Mouse (Mus musculus): Measurements from ENCODE around the gene Tmcc3. TPM values are rescaled to one million over a fixed set of nuclear protein-coding genes. Genes with fewer than 3 reads are reported as not detected.
"Not testable (repeated sequence)": the region's sequence is repeated elsewhere in the genome, so short reads cannot be mapped to it uniquely, and the experiment has no call there.

The Tmcc3 gene
- polyA plus RNA-seq, 1 experiment: 26.0 TPM

DNA sequence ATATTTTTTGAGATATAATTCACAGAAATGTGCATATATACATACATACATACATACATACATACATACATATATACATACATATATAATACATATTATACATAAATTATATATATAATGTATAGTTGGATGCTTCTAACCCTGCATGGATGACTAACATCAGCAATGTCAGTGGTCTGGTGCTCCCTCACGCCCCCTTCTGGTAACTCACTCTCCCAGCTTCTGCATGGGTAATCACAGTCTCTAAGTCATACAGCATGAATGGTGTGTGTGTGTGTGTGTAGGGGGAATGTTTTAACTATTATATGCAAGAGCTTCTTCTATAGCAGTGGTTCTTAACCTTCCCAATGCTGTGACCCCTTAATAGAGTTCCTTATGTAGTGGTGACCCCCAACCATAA is 250.4 kb downstream of the Tmcc3 start:
- no peak for DNase-seq (ENCODE audit: low read depth, low spot score)
- 29% methylated on average over 1 of the region's 1 CpGs for WGBS

DNA sequence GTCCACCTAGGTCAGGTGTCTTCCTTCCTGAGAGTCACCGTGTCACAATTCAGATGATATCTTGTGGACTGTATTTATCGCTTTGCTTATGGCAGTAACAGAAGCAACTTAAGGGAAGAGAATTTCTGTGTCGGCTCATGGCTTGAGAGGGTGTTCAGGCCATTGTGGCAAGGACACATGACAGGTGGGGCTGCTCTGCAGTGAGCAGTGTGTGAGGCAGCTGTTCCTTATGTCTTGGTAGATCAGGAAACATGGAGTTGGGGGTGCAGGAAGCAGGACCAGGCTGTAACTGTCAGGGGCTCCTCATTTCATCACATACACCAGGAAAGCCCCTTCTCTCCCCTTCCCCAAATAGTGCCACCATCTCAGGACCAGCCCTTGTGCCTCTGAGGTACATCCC is 251.2 kb downstream of the Tmcc3 start:
- 89% methylated on average over 3 of the region's 3 CpGs for WGBS
- DNase-seq (ENCODE audit: low read depth, low spot score): no peak

DNA sequence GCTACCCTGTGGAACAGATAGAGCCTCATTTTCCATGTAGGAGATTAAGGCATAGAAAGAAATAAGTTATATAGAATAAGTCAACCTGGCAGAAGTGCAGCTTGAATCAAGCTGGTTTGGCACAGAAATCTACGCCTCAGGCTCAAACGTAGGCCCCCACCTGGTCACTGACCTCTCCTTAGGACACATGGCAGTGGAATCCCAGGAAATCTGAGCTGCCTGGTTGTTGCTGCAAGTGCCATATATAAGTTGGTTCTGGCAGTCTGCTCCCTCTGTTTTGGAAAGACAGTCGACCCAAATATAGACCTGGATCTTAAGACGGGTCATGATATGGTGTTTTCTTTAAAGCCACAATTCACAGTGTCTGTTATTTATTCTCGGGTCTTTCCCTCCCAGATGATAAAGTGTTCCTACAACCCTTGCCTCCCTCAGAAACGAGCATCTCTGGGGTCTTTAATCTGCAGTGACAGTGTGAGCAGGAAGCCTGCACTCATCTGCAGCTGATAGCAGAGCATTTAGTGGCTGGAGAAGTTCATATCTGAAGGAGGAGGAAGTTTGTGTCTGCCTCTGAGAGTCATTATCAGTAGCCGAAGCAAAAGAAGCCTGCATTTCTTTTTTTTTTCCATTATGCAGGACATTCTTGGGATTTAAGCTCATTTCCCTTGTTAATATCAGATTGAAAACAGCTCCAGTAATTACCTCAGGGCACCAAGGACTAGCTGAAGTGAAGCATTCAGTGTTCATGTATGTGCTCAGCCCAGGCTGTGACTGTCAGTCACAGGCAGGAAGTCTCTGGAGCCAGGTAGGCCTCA is 253.9 kb downstream of the Tmcc3 start:
- WGBS: 72% methylated on average over 7 of the region's 7 CpGs
- DNase-seq (ENCODE audit: low read depth, low spot score): no peak

DNA sequence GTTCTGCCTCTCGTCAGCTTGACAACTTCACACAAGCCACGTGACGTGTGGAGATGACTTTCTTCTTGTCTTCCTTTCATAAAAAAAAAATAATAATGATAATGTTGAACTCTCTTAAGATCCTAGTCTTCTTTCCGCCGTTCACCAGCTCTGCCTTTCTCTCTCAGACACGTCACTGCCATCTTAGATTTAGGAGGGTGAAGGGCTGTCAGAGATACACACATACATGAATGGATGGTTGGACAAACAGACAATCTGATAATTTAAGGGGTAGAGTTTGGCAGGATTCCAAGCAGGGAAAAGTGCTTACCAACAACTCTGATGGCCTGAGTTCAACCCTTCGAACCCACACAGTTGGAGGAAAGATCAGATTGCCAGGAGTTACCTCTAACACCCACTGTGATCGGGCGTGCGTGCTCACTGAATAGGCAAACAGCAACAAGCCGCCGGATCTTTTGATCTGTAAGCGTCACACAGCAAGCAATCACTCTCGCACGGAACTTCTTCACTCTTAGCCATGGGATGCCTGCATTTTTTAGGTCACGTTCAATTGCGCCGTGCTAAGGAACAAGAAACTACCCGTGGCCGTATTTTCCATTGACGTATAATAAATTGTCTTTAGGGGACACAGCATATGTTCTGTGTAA is 254.6 kb downstream of the Tmcc3 start:
- WGBS: 84% methylated on average over 21 of the region's 21 CpGs
- no peak for DNase-seq (ENCODE audit: low read depth, low spot score)

DNA sequence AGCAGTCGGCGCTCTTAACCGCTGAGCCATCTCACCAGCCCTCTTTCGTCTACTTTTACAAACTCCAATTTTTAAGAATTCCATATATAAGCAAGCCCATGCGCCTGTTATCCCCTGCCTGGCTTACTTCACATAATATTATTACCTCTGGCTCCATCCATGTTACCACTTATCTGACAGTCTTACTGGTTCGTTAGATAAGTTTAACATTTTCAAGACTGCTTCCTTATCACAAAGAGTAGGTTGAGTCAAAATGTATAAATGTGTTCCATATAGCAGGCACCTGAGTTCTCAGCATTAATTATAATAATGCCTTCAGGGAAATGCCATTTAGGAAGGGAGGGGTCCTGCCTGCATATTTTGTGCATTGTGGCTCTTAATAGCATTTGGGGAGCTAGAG is 255.5 kb downstream of the Tmcc3 start:
- 94% methylated on average over 6 of the region's 6 CpGs for WGBS

DNA sequence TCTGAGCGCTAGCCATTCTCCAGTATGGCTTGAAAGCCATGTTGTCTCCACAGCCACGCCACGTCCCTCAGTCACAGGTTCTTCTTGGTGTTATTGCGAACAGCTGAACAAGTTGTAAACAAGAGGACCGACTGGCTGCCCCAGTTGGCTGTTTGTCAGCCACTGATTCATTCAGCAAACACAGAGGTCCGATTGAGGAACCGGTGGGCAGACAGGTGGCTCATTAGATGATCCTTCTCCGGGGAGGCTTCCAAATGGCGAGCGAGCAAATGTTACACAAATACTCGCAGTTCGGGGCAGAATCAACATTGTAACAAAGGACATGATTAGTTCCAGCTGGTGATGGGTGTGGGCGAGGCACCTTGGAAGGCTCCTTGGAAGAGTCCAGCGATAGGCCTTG is 256.2 kb downstream of the Tmcc3 start:
- no peak for DNase-seq (ENCODE audit: low read depth, low spot score)
- WGBS: 25% methylated on average over 14 of the region's 14 CpGs

More for the DNA sequence above, 255.5 kb downstream of the Tmcc3 start:
- no peak for DNase-seq (ENCODE audit: low read depth, low spot score)

DNA sequence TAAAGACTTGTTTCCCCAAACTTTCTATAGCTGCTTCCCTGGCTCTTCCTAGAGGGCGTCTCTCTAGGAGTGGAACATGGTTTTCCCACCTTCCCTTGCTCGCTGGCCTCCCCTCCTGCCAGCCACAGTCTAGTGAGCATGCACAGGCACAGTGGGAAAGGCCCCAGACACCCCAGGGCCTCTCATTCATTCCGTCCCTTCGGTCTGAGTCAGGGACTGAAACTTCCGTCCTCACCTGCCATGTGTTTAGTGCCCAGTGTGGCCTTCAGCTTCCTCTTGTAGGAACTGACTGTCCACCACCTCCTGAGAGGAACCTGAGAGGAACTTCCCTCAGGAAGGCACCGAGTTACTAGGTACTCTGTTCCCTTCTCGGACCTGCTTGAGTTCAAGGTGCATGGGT is 257.1 kb downstream of the Tmcc3 start:
- 64% methylated on average over 7 of the region's 7 CpGs for WGBS
- no peak for DNase-seq (ENCODE audit: low read depth, low spot score)

DNA sequence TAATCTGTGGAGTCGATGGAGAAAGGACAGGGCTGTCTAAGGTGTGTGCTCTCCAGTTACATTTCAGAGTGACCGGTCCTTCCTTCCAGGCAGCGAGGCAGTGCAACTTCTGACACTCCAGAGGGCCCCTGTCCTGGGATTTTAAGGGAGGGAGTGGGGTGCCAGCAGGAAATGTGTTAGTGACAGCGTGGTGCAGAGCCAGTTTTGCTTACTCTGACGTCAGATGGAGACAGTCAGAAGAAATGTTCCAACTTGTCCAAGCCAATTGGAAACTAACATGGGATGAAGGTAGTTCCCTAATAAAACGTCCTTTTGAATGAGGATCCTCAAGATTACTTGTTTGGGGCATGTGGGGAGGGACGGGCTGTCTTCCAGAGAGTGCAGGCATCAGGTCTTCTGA is 258.0 kb downstream of the Tmcc3 start:
- 82% methylated on average over 7 of the region's 7 CpGs for WGBS
- DNase-seq (ENCODE audit: low read depth, low spot score): no peak

DNA sequence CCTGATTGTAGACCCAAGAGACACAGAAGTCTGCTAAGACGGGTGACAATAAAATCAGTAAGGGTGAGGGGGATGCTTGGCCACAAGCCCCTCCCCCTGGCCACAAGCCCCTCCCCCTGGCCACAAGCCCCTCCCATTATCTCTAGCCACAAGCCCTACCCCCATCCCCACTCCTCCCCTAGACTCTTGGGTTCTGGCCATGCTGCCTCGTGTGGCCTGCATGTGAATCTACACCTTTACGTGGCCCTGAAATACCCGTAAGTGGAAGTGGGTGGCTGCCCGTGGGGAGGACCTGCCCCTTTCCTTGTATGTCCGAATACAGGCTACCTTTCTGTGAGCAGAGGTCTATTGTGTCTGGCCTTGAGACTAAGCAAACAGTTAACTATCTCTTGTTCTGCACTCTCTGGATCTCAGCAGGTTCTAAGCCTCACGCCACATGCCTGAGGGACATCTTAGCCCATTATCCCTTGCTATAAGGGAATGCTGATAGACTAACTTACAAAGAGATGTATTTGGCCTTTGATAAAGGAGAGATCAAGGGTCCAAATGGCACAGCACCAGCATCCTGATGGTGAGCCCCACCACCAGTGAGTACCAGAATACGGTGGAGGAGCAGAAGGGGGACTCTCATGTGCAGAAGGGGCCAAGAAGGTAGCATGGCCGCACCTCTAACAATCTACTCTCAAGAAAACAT is 260.3 kb downstream of the Tmcc3 start:
- no peak for DNase-seq (ENCODE audit: low read depth, low spot score)
- WGBS: 82% methylated on average over 9 of the region's 9 CpGs

DNA sequence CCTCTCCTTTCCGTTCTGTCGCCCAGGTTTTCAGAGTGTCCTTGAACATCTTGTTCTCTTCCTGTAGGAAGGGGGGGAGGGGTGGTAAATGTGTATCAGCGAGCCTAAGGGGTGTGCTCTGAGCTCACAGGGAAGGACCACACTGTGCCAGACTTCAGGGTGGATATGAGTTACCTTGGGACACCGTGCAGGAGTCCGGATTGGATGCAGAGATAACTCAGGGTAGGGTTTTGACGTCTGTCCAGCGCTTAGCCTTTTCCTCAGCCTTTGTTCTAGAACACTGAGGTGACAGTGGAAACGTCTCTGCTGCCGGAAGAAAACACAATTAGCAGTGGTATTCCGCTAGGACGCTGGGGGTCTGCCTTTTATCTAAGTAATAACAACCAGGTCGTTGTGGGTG is 261.0 kb downstream of the Tmcc3 start:
- WGBS: 76% methylated on average over 12 of the region's 12 CpGs
- DNase-seq (ENCODE audit: low read depth, low spot score): no peak

DNA sequence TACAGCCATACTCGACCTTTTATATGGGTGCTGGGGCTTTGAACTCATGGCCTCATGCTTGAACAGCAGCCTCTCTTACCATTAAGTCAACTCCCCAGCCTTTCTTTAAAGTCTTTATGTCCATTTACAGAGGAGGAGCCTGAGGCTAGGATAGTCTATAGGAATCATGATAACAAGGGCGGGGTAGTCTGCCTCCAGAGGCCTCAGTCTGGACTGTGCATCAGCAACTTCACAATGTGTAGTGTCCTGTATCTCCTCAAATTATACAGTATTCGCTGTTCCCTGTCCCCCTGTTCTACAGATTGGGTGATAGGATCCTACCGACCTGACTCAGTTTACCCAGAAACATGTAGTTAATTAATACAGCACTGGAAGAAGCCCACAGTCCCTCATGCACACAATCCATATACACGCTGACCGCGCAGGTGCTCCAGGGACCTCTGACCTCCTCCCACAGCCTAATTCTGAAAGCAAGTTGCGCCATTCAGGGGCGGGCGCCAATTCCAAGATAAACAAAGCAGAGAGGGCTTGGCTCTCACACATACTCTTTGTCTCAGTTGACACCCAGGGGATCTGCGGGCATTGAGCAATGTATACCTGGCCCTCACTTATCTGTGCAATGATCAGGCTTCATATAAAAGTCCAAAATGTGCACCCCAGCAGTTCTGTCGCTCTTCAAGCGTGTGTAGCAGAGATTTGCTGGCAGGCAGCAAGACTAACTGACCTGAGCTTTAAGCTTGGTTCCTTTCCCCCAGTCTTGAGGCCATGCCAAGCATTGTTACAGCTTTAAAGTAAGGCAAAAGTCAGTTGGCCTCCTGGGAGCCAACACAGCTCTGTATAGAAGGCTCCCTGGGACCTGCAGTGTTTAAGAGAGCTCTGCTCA is 262.9 kb downstream of the Tmcc3 start:
- WGBS: 30% methylated on average over 13 of the region's 13 CpGs

DNA sequence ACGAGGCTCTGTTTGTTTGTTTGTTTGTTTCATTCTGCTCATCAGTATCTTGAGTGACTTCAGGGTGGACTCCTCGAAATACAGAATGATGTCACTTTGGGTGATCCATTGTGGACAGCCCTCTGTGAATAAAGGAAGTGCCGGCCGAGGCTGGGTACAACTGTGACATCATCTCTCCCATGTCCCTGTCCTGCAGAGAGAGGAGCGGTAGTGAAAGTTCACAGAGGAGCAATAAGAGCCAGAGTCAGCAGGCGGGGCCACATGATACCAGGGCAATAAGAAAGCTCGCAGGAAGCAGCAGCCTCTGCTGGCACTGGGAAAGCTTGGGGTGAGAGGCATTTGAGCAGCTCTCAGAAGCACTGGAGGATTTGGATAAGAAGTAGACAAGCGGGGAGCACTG is 264.2 kb downstream of the Tmcc3 start:
- 12% methylated on average over 8 of the region's 8 CpGs for whole genome bisulfite sequencing
- no peak for DNase-seq (ENCODE audit: low read depth, low spot score)

More for the DNA sequence above, 262.9 kb downstream of the Tmcc3 start:
- DNase-seq (ENCODE audit: low read depth, low spot score): no peak

DNA sequence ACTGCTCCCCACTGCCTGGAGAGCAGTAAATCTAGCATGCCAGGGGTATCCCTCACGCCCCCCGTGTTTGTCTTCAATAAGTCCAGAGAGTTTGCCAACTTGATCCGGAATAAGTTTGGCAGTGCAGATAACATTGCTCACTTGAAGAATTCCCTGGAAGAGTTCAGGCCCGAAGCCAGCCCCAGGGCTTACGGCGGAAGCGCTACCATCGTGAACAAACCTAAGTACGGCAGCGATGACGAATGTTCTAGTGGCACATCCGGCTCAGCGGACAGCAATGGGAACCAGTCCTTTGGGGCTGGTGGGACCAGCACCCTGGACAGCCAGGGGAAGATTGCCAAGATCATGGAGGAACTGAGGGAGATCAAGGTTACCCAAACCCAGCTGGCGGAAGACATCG is 267.1 kb downstream of the Tmcc3 start:
- DNase-seq (ENCODE audit: low read depth, low spot score): no peak
- WGBS: 92% methylated on average over 15 of the region's 15 CpGs

DNA sequence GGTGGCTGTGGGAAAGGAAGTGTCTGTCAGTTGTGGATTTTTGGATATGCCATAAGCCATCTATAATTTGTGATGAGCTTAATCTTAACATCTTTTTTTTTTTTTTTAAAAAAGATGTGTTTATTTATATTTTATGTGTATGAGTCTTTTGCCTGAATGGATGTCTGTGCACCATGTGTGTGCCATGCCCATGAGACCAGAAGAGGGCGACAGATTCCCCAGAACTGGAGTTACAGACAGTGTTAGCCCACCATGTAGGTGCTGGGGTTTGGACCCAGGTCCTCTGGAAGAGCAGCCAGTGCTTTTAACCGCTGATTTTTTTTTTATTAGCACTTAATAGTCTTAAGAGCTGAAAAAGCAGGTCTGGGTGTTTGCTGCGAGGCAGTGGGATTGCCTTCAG is 269.6 kb downstream of the Tmcc3 start:
- 96% methylated on average over 3 of the region's 3 CpGs for WGBS
- DNase-seq (ENCODE audit: low read depth, low spot score): no peak

DNA sequence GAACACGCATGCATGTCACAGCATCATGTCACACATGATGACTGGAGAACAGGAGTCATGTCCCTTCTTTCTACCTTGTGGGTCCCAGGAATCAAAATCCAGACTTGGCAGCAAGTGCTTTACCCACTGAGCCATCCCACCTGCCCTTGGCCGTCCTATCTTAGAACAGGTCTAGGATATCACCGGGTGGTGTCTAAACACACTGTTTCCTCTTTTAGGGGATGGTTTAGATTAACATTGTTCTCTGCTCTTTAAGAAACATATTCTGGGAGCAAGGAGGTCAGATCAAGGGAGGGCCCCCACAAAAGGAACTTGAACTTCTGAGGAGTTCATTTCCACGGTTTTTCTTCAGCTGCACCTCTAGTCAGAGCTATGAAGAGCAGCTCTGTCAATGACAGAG is 272.0 kb downstream of the Tmcc3 start:
- WGBS: 70% methylated on average over 4 of the region's 4 CpGs
- no peak for DNase-seq (ENCODE audit: low read depth, low spot score)

DNA sequence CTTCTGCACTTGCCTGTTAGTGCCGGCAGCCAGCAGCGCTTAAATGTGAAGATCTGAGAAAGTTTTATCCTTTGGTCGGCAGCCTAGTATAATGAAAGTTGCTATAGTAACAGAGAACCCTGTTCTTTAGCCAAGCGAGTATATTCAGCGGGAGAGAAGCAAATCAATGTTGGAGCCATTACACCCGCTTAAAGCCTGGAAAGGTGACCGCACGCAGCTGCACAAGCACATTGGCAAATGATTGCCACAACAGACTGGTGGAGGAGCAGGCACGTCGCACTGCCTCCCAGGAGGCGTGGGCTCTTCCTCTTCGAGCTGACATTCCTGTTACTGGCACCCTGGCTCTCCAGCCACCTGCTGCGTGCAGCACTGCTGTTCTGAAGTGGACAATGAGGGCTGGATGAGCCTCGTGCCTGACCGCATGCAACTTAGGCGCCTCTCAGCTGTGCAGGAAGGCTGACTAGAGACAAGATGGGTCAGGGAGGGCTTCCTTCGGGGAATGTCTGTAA is 273.2 kb downstream of the Tmcc3 start:
- DNase-seq (ENCODE audit: low read depth, low spot score): no peak
- 73% methylated on average over 17 of the region's 17 CpGs for WGBS

DNA sequence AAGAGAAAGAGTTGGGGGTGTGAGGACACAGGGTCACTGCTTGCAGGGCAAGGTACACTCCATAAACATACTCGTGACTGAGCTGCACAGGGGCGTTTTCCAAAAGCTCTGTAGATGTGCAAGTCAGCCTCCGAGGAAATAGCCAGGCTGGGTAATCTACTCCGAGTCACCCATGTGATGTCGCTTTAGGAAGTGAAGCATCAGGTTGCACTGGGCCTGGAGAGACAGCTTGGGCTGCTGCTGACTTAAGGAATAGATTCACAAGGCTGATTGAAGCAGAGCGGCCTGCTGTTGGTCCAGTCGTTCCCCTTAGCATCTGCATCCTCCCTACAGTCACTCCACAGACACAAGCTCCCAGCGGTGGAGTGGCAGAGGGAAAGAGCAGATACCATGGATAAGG is 274.1 kb downstream of the Tmcc3 start:
- WGBS: 75% methylated on average over 8 of the region's 8 CpGs
- no peak for DNase-seq (ENCODE audit: low read depth, low spot score)

DNA sequence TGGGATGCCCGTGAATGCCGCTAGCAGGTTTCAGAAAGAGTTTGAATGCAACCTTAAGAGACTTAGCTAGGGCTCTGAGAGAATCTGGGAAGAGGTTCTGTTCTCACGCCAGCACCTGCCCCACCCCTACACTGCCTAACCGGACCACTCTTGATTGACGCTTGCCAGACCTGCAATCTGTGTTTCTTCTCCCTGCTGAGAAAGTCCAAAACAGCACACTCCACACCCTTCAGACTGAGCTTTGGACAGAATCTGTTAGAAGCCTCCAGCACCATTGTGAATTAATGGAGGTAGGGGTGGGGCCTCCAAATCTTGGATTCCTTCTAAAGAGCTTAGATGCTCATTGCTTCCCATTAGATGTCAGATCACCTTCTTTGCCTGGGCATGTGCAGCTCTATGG is 277.2 kb downstream of the Tmcc3 start:
- 77% methylated on average over 5 of the region's 5 CpGs for WGBS
- DNase-seq (ENCODE audit: low read depth, low spot score): no peak

DNA sequence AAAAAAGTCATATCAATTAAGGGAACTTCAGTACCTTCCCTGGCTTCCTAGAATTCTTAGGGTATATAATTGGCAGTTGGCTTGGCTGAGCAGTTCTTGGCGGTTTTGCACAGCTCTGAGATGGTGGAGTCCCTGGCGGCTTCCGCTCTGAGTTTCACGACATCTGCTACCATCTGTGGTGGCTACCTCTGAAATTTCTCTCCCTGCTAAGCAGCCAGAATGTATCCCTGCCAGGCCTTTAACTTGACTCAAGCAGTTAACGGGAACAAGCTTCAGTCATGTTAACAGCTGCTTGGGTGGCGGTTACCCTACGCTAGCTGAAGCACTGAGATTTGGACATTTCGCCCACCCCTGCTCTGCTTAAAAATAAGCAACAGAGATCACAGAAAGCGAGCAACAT is 284.0 kb downstream of the Tmcc3 start:
- no peak for DNase-seq (ENCODE audit: low read depth, low spot score)
- 87% methylated on average over 9 of the region's 9 CpGs for WGBS

DNA sequence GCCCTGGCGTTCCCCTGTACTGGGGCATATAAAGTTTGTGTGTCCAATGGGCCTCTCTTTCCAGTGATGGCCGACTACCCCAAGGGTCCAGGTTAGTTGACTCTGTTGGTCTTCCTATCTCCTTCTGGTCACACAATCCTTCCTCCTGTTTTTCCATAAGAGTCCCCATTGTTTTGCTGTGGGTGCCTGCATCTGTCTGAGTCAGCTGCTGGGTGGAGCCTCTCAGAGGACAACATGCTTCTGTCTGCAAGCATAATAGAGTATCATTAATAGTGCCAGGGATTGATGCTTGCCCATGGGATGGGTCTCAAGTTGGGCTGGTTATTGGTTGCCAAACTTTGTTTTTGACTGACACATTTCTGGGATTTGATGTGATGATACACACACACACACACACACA is 288.1 kb downstream of the Tmcc3 start:
- not testable (repeated sequence) for DNase-seq (ENCODE audit: low read depth, low spot score)
- WGBS: 51% methylated on average over 2 of the region's 2 CpGs

Data from large intestine, adult 2 months (tissue).